Mouse (Mus musculus): ENCODE data around the gene Zkscan3. TPM values are rescaled to one million over a fixed set of nuclear protein-coding genes. Genes with fewer than 3 reads are reported as not detected.
A peak's percentile ranks its signal among the peaks of the same experiment; 100 is the strongest.

Gene Zkscan3
- polyA plus RNA-seq, 1 experiment: 48.1 TPM

DNA sequence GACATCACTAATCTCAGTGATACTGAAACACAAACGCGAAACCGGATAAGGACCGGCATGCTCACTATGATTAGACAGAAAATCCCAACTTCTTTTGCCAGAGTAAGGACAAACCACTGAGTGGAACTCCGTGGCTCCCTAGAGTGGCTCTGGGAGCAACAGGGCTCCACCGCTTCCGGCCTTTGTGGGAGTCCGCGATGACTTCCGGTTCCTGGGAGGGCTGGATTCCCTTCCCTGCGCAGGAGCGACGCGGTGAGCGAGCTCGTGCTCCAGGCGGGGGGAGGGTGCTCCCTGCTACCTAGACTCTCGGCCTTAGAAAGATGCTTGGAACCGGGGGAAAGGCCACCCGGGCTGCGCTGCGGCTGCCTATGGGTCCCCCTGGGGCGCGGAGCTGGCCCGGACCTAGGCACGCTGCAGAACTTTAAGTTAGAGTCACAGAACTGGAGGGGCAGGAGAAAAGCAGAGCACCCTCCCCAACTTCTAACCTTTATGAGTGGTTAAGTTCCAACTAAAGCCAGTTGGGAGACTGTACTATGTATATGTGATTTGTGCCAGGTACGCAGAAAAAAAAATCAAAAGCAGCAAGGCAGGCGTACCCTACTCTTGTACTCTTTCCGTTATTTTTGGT is 39.8 kb downstream of the Zkscan3 start, which contains the start of gene Zscan12:
TSS of gene Zscan12 (plus strand) at position 200 of the 628 bp plus-strand sequence.
- H3K27ac ChIP-seq (ENCODE audit: insufficient read depth, low read length): no peak within 1 kb of the TSS
- TF ChIP-seq POLR2A (IDR thresholded peaks at IDR 0.05; ENCODE audit: extremely low read depth, insufficient read depth, low read length) (peak; percentile 63; the same call in 1 of the 2 replicates), CTCF (IDR thresholded peaks at IDR 0.05; ENCODE audit: extremely low read depth, insufficient read depth, low read length) (no peak)
- H3K4me1 ChIP-seq (ENCODE audit: control insufficient read depth, insufficient read depth, low read length): no peaks in the 10 kb centered on the region; the same call in 1 of the 2 replicates
- H3K4me3 ChIP-seq (ENCODE audit: insufficient read depth, low read length): peak within 1 kb of the TSS; percentile 36

DNA sequence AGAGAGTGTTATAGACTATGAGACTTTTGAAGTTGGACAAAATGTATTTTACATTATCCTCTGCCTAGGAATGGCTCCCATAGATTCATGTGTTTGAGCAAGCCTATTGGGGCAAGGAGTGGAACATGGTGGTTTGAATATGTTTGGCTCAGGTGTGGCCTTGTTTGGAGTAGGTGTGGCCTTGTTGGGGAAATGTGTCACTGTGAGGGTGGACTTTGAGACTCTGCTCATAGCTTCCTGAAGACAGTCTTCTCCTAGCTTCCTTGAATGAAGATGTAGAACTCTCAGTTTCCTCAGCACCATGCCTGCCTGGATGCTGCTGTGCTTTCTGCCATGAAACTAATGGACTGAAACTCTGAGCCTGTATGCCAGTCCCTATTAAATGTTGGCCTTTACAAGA is 52.0 kb downstream of the Zkscan3 start:
- TF ChIP-seq POLR2A (IDR thresholded peaks at IDR 0.05; ENCODE audit: extremely low read depth, insufficient read depth, low read length) (no peak), CTCF (IDR thresholded peaks at IDR 0.05; ENCODE audit: extremely low read depth, insufficient read depth, low read length) (no peak)

DNA sequence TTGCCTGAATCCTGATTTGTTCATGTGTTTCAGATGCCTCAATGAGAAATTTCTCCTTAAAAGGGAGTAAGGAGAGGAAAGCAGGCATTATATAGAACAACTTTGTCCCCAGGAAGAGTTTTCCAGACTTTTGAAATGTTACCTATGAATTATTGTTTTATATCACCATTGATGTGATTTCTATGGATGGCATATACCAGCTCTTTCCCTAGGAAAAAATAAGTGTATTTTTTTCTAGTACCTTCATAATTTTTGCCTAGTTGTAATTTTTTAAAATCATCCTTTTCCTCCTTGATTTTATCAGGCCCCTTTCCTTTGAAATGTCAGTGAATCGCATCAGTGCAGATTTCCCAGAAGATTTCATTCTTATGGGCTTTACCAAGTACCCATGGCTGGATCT is 55.9 kb downstream of the Zkscan3 start, which contains the start of gene Olfr1367:
TSS of gene Olfr1367 (plus strand) at position 301 of the 400 bp plus-strand sequence.
- Histone ChIP-seq H3K4me3 (ENCODE audit: insufficient read depth, low read length) (no peak within 1 kb of the TSS), H3K4me1 (ENCODE audit: control insufficient read depth, insufficient read depth, low read length) (no peaks in the 10 kb centered on the region), H3K27ac (ENCODE audit: insufficient read depth, low read length) (no peak within 1 kb of the TSS)
- TF ChIP-seq POLR2A (IDR thresholded peaks at IDR 0.05; ENCODE audit: extremely low read depth, insufficient read depth, low read length) (no peak), CTCF (IDR thresholded peaks at IDR 0.05; ENCODE audit: extremely low read depth, insufficient read depth, low read length) (no peak)

More for the DNA sequence above, 52.0 kb downstream of the Zkscan3 start:
- no peaks in the 10 kb centered on the region for H3K4me1 ChIP-seq (ENCODE audit: control insufficient read depth, insufficient read depth, low read length)
- no peak overlapping the region for H3K4me3 ChIP-seq (ENCODE audit: insufficient read depth, low read length)
- no peak overlapping the region for H3K27ac ChIP-seq (ENCODE audit: insufficient read depth, low read length)

Other genes starting within 250 kb of the Zkscan3 start
- 30.4 and 30.5 TPM in 2 replicates for gene Trim27, start 223.3 kb downstream of the Zkscan3 start, polyA plus RNA-seq (2012; rRNA removed)
- 0.10 TPM in 1 of 2 replicates, not detected in the other for gene Gpx5, start 110.0 kb downstream of the Zkscan3 start, polyA plus RNA-seq (2012; rRNA removed)
- gene Gpx6, start 90.6 kb downstream of the Zkscan3 start, polyA plus RNA-seq (2012; rRNA removed): 1.6 TPM in 1 of 2 replicates, not detected in the other
- not detected in 2 replicates for gene Olfr1367, start 55.8 kb downstream of the Zkscan3 start, polyA plus RNA-seq (2012; rRNA removed)
- 5.7 and 6.3 TPM in 2 replicates for gene Zscan12, start 39.9 kb downstream of the Zkscan3 start, polyA plus RNA-seq (2012; rRNA removed)
- 2.3 and 3.1 TPM in 2 replicates for gene Pgbd1, start 38.3 kb upstream of the Zkscan3 start, polyA plus RNA-seq (2012; rRNA removed)
- gene Zscan26, start 51.0 kb upstream of the Zkscan3 start, polyA plus RNA-seq (2012; rRNA removed): 66.4 and 70.2 TPM in 2 replicates
- gene Nkapl, start 65.8 kb upstream of the Zkscan3 start, polyA plus RNA-seq (2012; rRNA removed): 0.40 and 0.44 TPM in 2 replicates
- gene Zkscan4, start 76.2 kb upstream of the Zkscan3 start, polyA plus RNA-seq (2012; rRNA removed): 3.8 and 4.1 TPM in 2 replicates
- gene Gm10065, start 76.7 kb upstream of the Zkscan3 start, polyA plus RNA-seq (2012; rRNA removed): not detected in 2 replicates
- gene AK157302, start 92.5 kb upstream of the Zkscan3 start, polyA plus RNA-seq (2012; rRNA removed): 1.9 and 2.3 TPM in 2 replicates
- gene Gm11273, start 98.7 kb upstream of the Zkscan3 start, polyA plus RNA-seq (2012; rRNA removed): 33.2 and 43.7 TPM in 2 replicates
- gene Zkscan8, start 128.4 kb upstream of the Zkscan3 start, polyA plus RNA-seq (2012; rRNA removed): 6.7 and 7.0 TPM in 2 replicates
- not detected in 2 replicates for gene Olfr1366, start 140.1 kb upstream of the Zkscan3 start, polyA plus RNA-seq (2012; rRNA removed)
- not detected in 2 replicates for gene Olfr1535, start 157.1 kb upstream of the Zkscan3 start, polyA plus RNA-seq (2012; rRNA removed)
- not detected in 2 replicates for gene Olfr1364, start 179.0 kb upstream of the Zkscan3 start, polyA plus RNA-seq (2012; rRNA removed)
- not detected in 2 replicates for gene Olfr1362, start 211.3 kb upstream of the Zkscan3 start, polyA plus RNA-seq (2012; rRNA removed)
- 0.06 TPM in 1 of 2 replicates, not detected in the other for gene Olfr11, start 239.8 kb upstream of the Zkscan3 start, polyA plus RNA-seq (2012; rRNA removed)

Data from cortical plate, adult 2 months (tissue).